Mouse (Mus musculus) spleen, postnatal 14 days (tissue): ENCODE results near the gene Slc25a40.

Source experiments
- DNase-seq, 2 experiments: peaks; one replicate each; pipeline ENCODE4 v3.0.0; 2021 to 2022; ENCODE audit warnings: low spot score in 2 of 2

Slc25a40 gene

GRCm38 (mm10) chr5:8489471-8490110 lies 66.9 kb downstream of the Slc25a40 start:
- no peak for DNase-seq

GRCm38 (mm10) chr5:8491778-8492177 lies 69.1 kb downstream of the Slc25a40 start:
- no peak for DNase-seq
